Mouse (Mus musculus) lung, postnatal 10 days (tissue): ENCODE measurements around the gene Tarbp1.
"Not testable (repeated sequence)": the region's sequence is repeated elsewhere in the genome, so short reads cannot be mapped to it uniquely, and the experiment has no call there.

Experiments used
- DNase-seq: peaks from one replicate; pipeline ENCODE4 v3.0.0; 2021

Gene Tarbp1

DNA sequence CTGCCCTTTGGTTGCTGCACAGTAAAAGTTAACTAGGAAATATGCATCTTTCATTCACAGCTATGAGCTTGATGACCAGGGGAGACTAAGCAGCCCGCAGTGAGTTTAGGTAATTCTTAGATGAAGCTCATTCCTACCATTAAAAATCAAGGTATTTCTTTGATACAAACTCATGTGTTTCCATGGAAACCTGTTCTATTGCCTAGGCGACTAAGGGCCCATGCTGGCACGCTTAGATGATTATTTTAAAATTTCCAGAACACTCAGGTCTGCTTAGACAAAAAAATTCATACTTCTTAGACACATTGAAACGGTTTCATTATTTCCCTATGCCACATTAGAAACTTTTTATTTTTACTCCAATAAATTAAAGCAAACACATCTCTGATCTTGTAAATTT is 69.8 kb downstream of the Tarbp1 start:
- DNase-seq = no peak

- DNase-seq = not testable (repeated sequence)
These were observed 70.3 kb downstream of the Tarbp1 start for GRCm38 (mm10) chr8:126404550-126404949.

DNA sequence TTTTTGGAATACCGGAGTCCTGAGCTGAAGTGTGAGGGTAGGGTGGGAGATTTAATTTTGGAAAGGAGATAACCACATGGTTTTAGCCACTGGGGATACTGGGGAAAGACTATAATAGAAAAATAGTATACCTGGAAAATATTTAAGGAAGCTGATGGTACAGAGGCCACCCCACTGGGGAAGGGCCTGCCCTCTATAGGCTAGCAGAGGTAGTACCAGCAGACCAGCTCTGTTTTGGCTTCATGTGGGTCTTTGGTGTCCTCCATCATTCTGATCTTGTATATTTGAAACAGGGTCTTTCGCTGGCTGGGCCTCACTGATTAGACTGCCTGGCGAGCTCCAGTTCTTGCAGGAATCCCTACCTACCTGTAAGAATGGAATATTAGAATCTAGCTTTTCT is 76.5 kb downstream of the Tarbp1 start:
- DNase-seq = peak; percentile 3

DNA sequence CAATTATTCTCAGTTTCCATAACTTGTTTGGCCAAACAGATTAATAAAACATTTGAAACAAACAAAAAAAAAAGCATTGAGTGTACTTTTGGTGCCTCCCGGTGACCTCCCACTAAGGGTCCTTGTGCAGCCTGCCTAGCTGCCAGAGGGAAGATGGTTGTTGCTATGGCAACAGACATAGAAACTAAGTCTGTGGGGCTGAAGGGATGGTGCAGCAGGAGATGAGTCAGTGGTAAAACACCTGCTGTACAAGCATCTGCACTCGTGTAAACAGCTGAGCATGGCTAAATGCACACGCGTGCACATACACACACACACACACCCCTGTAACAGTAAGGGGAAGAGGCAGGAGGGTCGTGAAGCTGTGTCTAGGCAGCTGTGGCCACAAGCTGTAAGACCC is 78.9 kb downstream of the Tarbp1 start:
- no peak for DNase-seq

- DNase-seq = no peak
These were observed 79.5 kb downstream of the Tarbp1 start for GRCm38 (mm10) chr8:126395386-126395785.

GRCm38 (mm10) chr8:126391541-126391940 is 83.3 kb downstream of the Tarbp1 start:
- DNase-seq = peak; percentile 23

- peak; percentile 11 for DNase-seq
These were observed 87.3 kb downstream of the Tarbp1 start for GRCm38 (mm10) chr8:126387566-126387965.

- DNase-seq = peak; percentile 32
These were observed 92.1 kb downstream of the Tarbp1 start for GRCm38 (mm10) chr8:126382749-126383148.

DNA sequence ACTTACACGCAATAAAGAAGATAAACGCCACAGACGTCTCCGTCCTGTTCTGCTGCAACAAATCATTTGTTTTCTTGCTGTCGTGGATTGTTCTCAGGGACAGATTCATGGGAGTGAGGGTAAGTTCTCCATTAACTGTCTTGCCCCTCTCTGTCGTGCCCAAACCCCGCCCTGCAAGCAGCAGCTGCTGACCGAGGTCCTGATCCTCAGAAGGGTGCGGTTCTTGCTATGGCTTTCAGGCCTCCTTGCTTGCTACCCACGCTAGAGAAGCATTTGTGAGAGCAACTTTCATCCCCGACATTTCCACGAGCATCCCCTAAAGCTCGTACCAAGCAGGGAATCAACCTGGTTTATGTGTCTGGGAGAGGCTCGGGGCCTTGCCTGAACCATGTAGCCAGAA is 92.6 kb downstream of the Tarbp1 start:
- peak; percentile 13 for DNase-seq

DNA sequence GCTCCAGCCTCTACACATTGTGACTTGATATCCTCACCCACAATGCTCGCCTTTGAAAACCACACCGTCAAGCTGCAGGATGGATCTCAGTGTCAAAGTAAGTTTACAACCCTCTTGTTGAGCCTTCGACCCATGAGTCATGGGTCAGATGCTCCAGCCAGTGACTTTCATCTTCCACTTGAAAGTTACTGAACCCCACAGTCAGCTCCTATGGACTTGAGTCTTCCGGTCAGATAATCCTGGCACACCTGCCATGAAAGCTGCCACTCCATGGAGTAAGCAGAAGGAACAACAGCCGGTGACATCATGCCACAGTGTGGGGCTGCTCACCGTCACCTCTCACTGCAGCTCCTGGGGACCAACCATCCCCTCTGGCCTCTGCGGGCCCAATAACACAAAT is 93.6 kb downstream of the Tarbp1 start:
- DNase-seq = no peak

GRCm38 (mm10) chr8:126380141-126380540 is 94.7 kb downstream of the Tarbp1 start:
- no peak for DNase-seq

- DNase-seq = no peak
These were observed 95.3 kb downstream of the Tarbp1 start for GRCm38 (mm10) chr8:126379580-126379979.
